Mouse (Mus musculus) limb, embryonic 12.5 days (tissue): ENCODE data around the gene Srf. TPM values are rescaled to one million over a fixed set of nuclear protein-coding genes. Genes with fewer than 3 reads are reported as not detected.

Experiments
- ATAC-seq: fragments of 200-750 bp; cut with Nextera tagmentation; 2 replicates; pipeline ENCODE4 v1.8.0; 2017; ENCODE audit warnings: low read depth, moderate TSS enrichment; ENCODE audit not compliant: insufficient number of reproducible peaks, insufficient read depth, low FRiP score, low TSS enrichment
- H3K27ac ChIP-seq: fragments of 300-500 bp; sonication (generic); 2 replicates; pipeline ENCODE4 v1.5.1; 2016; ENCODE audit warnings: mild to moderate bottlenecking, moderate library complexity
- H3K27me3 ChIP-seq: fragments of 300-500 bp; sonication (generic); 2 replicates; pipeline ENCODE4 v1.6.1; 2016; ENCODE audit warnings: mild to moderate bottlenecking, moderate library complexity
- H3K36me3 ChIP-seq: fragments of 300-500 bp; sonication (generic); 2 replicates; pipeline ENCODE4 v1.6.1; 2016; ENCODE audit warnings: mild to moderate bottlenecking, moderate library complexity
- H3K4me1 ChIP-seq: fragments of 300-500 bp; sonication (generic); replicated peaks from 2 replicates; pipeline ENCODE4 v1.6.1; 2016
- H3K4me2 ChIP-seq: fragments of 300-500 bp; sonication (generic); 2 replicates; pipeline ENCODE4 v1.6.1; 2016; ENCODE audit warnings: mild to moderate bottlenecking, moderate library complexity
- H3K4me3 ChIP-seq: fragments of 300-500 bp; sonication (generic); replicated peaks from 2 replicates; pipeline ENCODE4 v1.5.1; 2016; ENCODE audit warnings: mild to moderate bottlenecking
- H3K9ac ChIP-seq: fragments of 300-500 bp; sonication (generic); replicated peaks from 2 replicates; pipeline ENCODE4 v1.6.1; 2016; ENCODE audit warnings: mild to moderate bottlenecking, moderate library complexity
- H3K9me3 ChIP-seq: fragments of 300-500 bp; sonication (generic); 2 replicates; pipeline ENCODE4 v1.6.1; 2016; ENCODE audit warnings: mild to moderate bottlenecking, moderate library complexity
- WGBS: fragments of 180-500 bp; shearing (Covaris S2); methylation state at CpG from one replicate; pipeline ENCODE4 v1.1.7; 2016; 5-methylcytosine and 5-hydroxymethylcytosine counted together
- polyA plus RNA-seq: library from polyadenylated mRNA; unstranded; fragments of >200 nt; fragmentation: Nextera tagmentation; extraction: Ambion mirVana; gene quantifications from 2 replicates; pipeline ENCODE4 v1.2.1, GENCODE M21; 2016

Gene Srf
- 11.8 and 12.4 TPM in 2 replicates for polyA plus RNA-seq

- Histone ChIP-seq H3K4me3 (peak within 1 kb of the TSS; percentile 99), H3K9me3 (no peaks in the 10 kb centered on the region), H3K36me3 (peaks cover 15% of the 10 kb centered on the region), H3K27ac (peak within 1 kb of the TSS; percentile 92), H3K9ac (peak within 1 kb of the TSS; percentile 99), H3K27me3 (no peaks in the 10 kb centered on the region), H3K4me1 (peaks cover 42% of the 10 kb centered on the region), H3K4me2 (peak within 1 kb of the TSS; percentile 93)
- WGBS, result under 1% methylated on average over 77 of the region's 87 CpGs
- ATAC-seq, result peak; percentile 95
Observed at GRCm38 (mm10) chr17:46555673-46556583, at the start of gene Srf. Gene Srf (minus strand): TSS chr17:46556175.

- H3K4me2 ChIP-seq, result no peak overlapping the region
- no peaks in the 10 kb centered on the region for H3K27me3 ChIP-seq
- no peak overlapping the region for H3K4me3 ChIP-seq
- 81% methylated on average over 5 of the region's 5 CpGs for WGBS
- no peak for ATAC-seq
- H3K36me3 ChIP-seq, result peaks cover 11% of the 10 kb centered on the region; the same call in 1 of the 2 replicates
- no peak overlapping the region for H3K9ac ChIP-seq
- H3K4me1 ChIP-seq, result peaks cover 42% of the 10 kb centered on the region
- H3K9me3 ChIP-seq, result no peaks in the 10 kb centered on the region
- peak overlapping the region; percentile 56; the same call in 1 of the 2 replicates for H3K27ac ChIP-seq
Observed at GRCm38 (mm10) chr17:46605126-46605525, 49.2 kb upstream of the Srf start.

GRCm38 (mm10) chr17:46603229-46603628 is 47.3 kb upstream of the Srf start:
- H3K9ac ChIP-seq, result no peak overlapping the region
- no peak overlapping the region for H3K4me3 ChIP-seq
- H3K9me3 ChIP-seq, result no peaks in the 10 kb centered on the region
- H3K4me1 ChIP-seq, result peaks cover 32% of the 10 kb centered on the region
- H3K27ac ChIP-seq, result no peak overlapping the region
- no peak for ATAC-seq
- 93% methylated on average over 4 of the region's 4 CpGs for WGBS
- no peaks in the 10 kb centered on the region for H3K27me3 ChIP-seq
- H3K36me3 ChIP-seq, result peaks cover 14% of the 10 kb centered on the region; the same call in 1 of the 2 replicates
- H3K4me2 ChIP-seq, result no peak overlapping the region

GRCm38 (mm10) chr17:46602212-46602611 is 46.2 kb upstream of the Srf start:
- 0 out of 2 replicates have a peak, but pooled peaks have one; percentile 26 for ATAC-seq
- H3K27ac ChIP-seq, result peak overlapping the region; percentile 73
- H3K27me3 ChIP-seq, result no peaks in the 10 kb centered on the region
- H3K9ac ChIP-seq, result no peak overlapping the region
- no peak overlapping the region for H3K4me3 ChIP-seq
- no peak overlapping the region for H3K4me2 ChIP-seq
- H3K4me1 ChIP-seq, result peaks cover 26% of the 10 kb centered on the region
- 51% methylated on average over 9 of the region's 9 CpGs for WGBS
- peaks cover 24% of the 10 kb centered on the region for H3K36me3 ChIP-seq
- no peaks in the 10 kb centered on the region for H3K9me3 ChIP-seq

GRCm38 (mm10) chr17:46600569-46600968 is 44.6 kb upstream of the Srf start:
- Histone ChIP-seq H3K4me1 (peaks cover 24% of the 10 kb centered on the region), H3K4me2 (no peak overlapping the region), H3K9me3 (no peaks in the 10 kb centered on the region), H3K4me3 (no peak overlapping the region), H3K27ac (no peak overlapping the region), H3K9ac (no peak overlapping the region), H3K36me3 (peaks cover 34% of the 10 kb centered on the region), H3K27me3 (no peaks in the 10 kb centered on the region)
- ATAC-seq, result no peak
- WGBS, result 90% methylated on average over 2 of the region's 2 CpGs

- WGBS, result 78% methylated on average over 4 of the region's 4 CpGs
- ATAC-seq, result no peak
- peaks cover 34% of the 10 kb centered on the region for H3K36me3 ChIP-seq
Observed at GRCm38 (mm10) chr17:46598963-46599362, 43.0 kb upstream of the Srf start.

GRCm38 (mm10) chr17:46597956-46598355 is 42.0 kb upstream of the Srf start:
- Histone ChIP-seq H3K27me3 (no peaks in the 10 kb centered on the region), H3K4me2 (no peak overlapping the region), H3K36me3 (peaks cover 37% of the 10 kb centered on the region), H3K9me3 (no peaks in the 10 kb centered on the region), H3K27ac (no peak overlapping the region), H3K4me3 (no peak overlapping the region), H3K9ac (no peak overlapping the region), H3K4me1 (peaks cover 28% of the 10 kb centered on the region)
- no peak for ATAC-seq
- 94% methylated on average over 11 of the region's 11 CpGs for WGBS

More at GRCm38 (mm10) chr17:46598963-46599362, 43.0 kb upstream of the Srf start:
- H3K4me3 ChIP-seq, result no peak overlapping the region
- H3K9ac ChIP-seq, result no peak overlapping the region
- no peak overlapping the region for H3K27ac ChIP-seq
- H3K4me1 ChIP-seq, result peaks cover 25% of the 10 kb centered on the region
- no peaks in the 10 kb centered on the region for H3K9me3 ChIP-seq
- no peak overlapping the region for H3K4me2 ChIP-seq
- no peaks in the 10 kb centered on the region for H3K27me3 ChIP-seq

- 73% methylated on average over 6 of the region's 6 CpGs for WGBS
- peaks cover 19% of the 10 kb centered on the region for H3K4me1 ChIP-seq
- H3K4me2 ChIP-seq, result peak overlapping the region; percentile 25; the same call in 1 of the 2 replicates
- H3K36me3 ChIP-seq, result peaks cover 40% of the 10 kb centered on the region
- no peaks in the 10 kb centered on the region for H3K27me3 ChIP-seq
- peak overlapping the region; percentile 78 for H3K27ac ChIP-seq
- no peak for ATAC-seq
- no peaks in the 10 kb centered on the region for H3K9me3 ChIP-seq
- no peak overlapping the region for H3K9ac ChIP-seq
- H3K4me3 ChIP-seq, result no peak overlapping the region
Observed at GRCm38 (mm10) chr17:46595336-46595735, 39.4 kb upstream of the Srf start.

- Histone ChIP-seq H3K4me2 (peak overlapping the region; percentile 25; the same call in 1 of the 2 replicates), H3K9ac (no peak overlapping the region), H3K36me3 (peaks cover 47% of the 10 kb centered on the region), H3K27me3 (no peaks in the 10 kb centered on the region), H3K4me3 (no peak overlapping the region), H3K4me1 (peaks cover 19% of the 10 kb centered on the region), H3K9me3 (no peaks in the 10 kb centered on the region), H3K27ac (peak overlapping the region; percentile 78)
- 8% methylated on average over 9 of the region's 9 CpGs for WGBS
- peak; percentile 71 for ATAC-seq
Observed at GRCm38 (mm10) chr17:46594606-46595005, 38.6 kb upstream of the Srf start.

- no peak overlapping the region for H3K27ac ChIP-seq
- ATAC-seq, result no peak
- peaks cover 58% of the 10 kb centered on the region for H3K36me3 ChIP-seq
- no peak overlapping the region for H3K9ac ChIP-seq
- no peak overlapping the region for H3K4me2 ChIP-seq
- no peak overlapping the region for H3K4me3 ChIP-seq
- 93% methylated on average over 4 of the region's 4 CpGs for WGBS
- no peaks in the 10 kb centered on the region for H3K9me3 ChIP-seq
- H3K27me3 ChIP-seq, result no peaks in the 10 kb centered on the region
- peaks cover 19% of the 10 kb centered on the region for H3K4me1 ChIP-seq
Observed at GRCm38 (mm10) chr17:46593124-46593523, 37.1 kb upstream of the Srf start.

- WGBS, result 84% methylated on average over 19 of the region's 19 CpGs
- no peak overlapping the region for H3K4me2 ChIP-seq
- ATAC-seq, result no peak
- H3K4me3 ChIP-seq, result no peak overlapping the region
- H3K36me3 ChIP-seq, result peaks cover 58% of the 10 kb centered on the region
- no peaks in the 10 kb centered on the region for H3K27me3 ChIP-seq
- no peak overlapping the region for H3K9ac ChIP-seq
- H3K27ac ChIP-seq, result no peak overlapping the region
- peaks cover 19% of the 10 kb centered on the region for H3K4me1 ChIP-seq
- no peaks in the 10 kb centered on the region for H3K9me3 ChIP-seq
Observed at GRCm38 (mm10) chr17:46591406-46591805, 35.4 kb upstream of the Srf start.
